Mouse (Mus musculus) kidney, adult 2 months (tissue): ENCODE results near the gene Coa7.
"Not testable (repeated sequence)": the region's sequence is repeated elsewhere in the genome, so short reads cannot be mapped to it uniquely, and the experiment has no call there.

Experiments used
- CTCF ChIP-seq: fragments of 200-500 bp; conservative IDR thresholded peaks from 2 replicates; pipeline ENCODE4 v1.5.1; 2011; ENCODE audit warnings: low read depth, mild to moderate bottlenecking, control low read depth, low read length, moderate library complexity, mixed read lengths; ENCODE audit not compliant: insufficient read depth, insufficient read length
- POLR2A ChIP-seq: fragments of 200-500 bp; IDR thresholded peaks from one replicate; pipeline ENCODE4 v1.6.1; 2011; ENCODE audit warnings: low read depth, low read length, control low read depth

- not testable (repeated sequence) for TF ChIP-seq CTCF, POLR2A
Observed at GRCm38 (mm10) chr4:108353591-108353990, 25.7 kb downstream of the Coa7 start.
